Mouse (Mus musculus) MEL (cell line): ENCODE data around the gene Gtsf1. TPM values are rescaled to one million over a fixed set of nuclear protein-coding genes. Genes with fewer than 3 reads are reported as not detected.
A peak's percentile ranks its signal among the peaks of the same experiment; 100 is the strongest.

Source experiments
- DNase-seq: peaks from one replicate; pipeline ENCODE4 v3.0.0; 2011; ENCODE audit warnings: low read depth, low spot score
- H3K27ac ChIP-seq: 2 replicates; pipeline ENCODE4 v1.5.1; 2012; ENCODE audit warnings: low read depth, mild to moderate bottlenecking, control low read depth, low read length, moderate library complexity; ENCODE audit not compliant: control insufficient read depth
- H3K27me3 ChIP-seq, 2 experiments: fragments of 150-350 bp in 1 of 2; sonication (generic) in 1 of 2; 2 replicates each; pipeline ENCODE4 v1.6.1; 2012; ENCODE audit warnings: low read length in 2 of 2, mild to moderate bottlenecking in 2 of 2, improper control_type of control experiment in 1 of 2, moderate library complexity in 1 of 2; ENCODE audit not compliant: insufficient read depth in 2 of 2, control insufficient read depth in 1 of 2
- H3K36me3 ChIP-seq, 2 experiments: 2 replicates each; pipeline ENCODE4 v1.6.1; 2012 to 2014; ENCODE audit warnings: low read length in 2 of 2, improper control_type of control experiment in 1 of 2, inconsistent platforms in 1 of 2, mild to moderate bottlenecking in 1 of 2; ENCODE audit not compliant: insufficient read depth in 2 of 2, control insufficient read depth in 1 of 2
- H3K4me1 ChIP-seq, 2 experiments: fragments of 150-350 bp in 1 of 2; sonication (generic) in 1 of 2; 2 replicates each; pipeline ENCODE4 v1.6.1; 2012; ENCODE audit warnings: low read length in 2 of 2, improper control_type of control experiment in 1 of 2, mild to moderate bottlenecking in 1 of 2; ENCODE audit not compliant: insufficient read depth in 2 of 2, control insufficient read depth in 1 of 2
- H3K4me3 ChIP-seq, 2 experiments: fragments of 150-350 bp in 1 of 2; sonication (generic) in 1 of 2; 2 replicates each; pipeline ENCODE4 v1.5.1; 2012; ENCODE audit warnings: low read depth in 2 of 2, low read length in 2 of 2, mild to moderate bottlenecking in 2 of 2, moderate library complexity in 2 of 2, control low read depth in 1 of 2, improper control_type of control experiment in 1 of 2; ENCODE audit not compliant: control insufficient read depth in 1 of 2, insufficient read depth in 1 of 2
- H3K79me2 ChIP-seq: 2 replicates; pipeline ENCODE4 v1.6.1; 2012; ENCODE audit warnings: mild to moderate bottlenecking, low read length, moderate library complexity; ENCODE audit not compliant: control insufficient read depth, poor library complexity, insufficient read depth
- H3K9ac ChIP-seq: 2 replicates; pipeline ENCODE4 v1.6.1; 2012; ENCODE audit warnings: low read depth, mild to moderate bottlenecking, control low read depth, low read length, moderate library complexity; ENCODE audit not compliant: control insufficient read depth, poor library complexity, severe bottlenecking
- H3K9me3 ChIP-seq: fragments of 150-350 bp; sonication (generic); replicated peaks from 2 replicates; pipeline ENCODE4 v1.6.1; 2012; ENCODE audit warnings: mild to moderate bottlenecking, low read length, improper control_type of control experiment, moderate library complexity; ENCODE audit not compliant: insufficient read depth
- CHD1 ChIP-seq: IDR thresholded peaks from 2 replicates; pipeline ENCODE4 v1.6.1; 2012; ENCODE audit warnings: low read depth, mild to moderate bottlenecking, inconsistent platforms, low read length, improper control_type of control experiment
- CHD2 ChIP-seq: IDR thresholded peaks from 2 replicates; pipeline ENCODE4 v1.6.1; 2011; ENCODE audit warnings: low read length, improper control_type of control experiment
- E2F4 ChIP-seq: IDR thresholded peaks from 2 replicates; pipeline ENCODE4 v1.6.1; 2011; ENCODE audit warnings: low read depth, low read length, improper control_type of control experiment, borderline replicate concordance
- EP300 ChIP-seq, 2 experiments: IDR thresholded peaks; 2 replicates each; pipeline ENCODE4 v1.6.1; 2011; ENCODE audit warnings: improper control_type of control experiment in 2 of 2, low read length in 2 of 2, low read depth in 1 of 2, mild to moderate bottlenecking in 1 of 2
- ETS1 ChIP-seq: IDR thresholded peaks from 2 replicates; pipeline ENCODE4 v1.6.1; 2012; ENCODE audit warnings: low read depth, mild to moderate bottlenecking, inconsistent platforms, low read length, improper control_type of control experiment, moderate library complexity
- GABPA ChIP-seq: IDR thresholded peaks from 2 replicates; pipeline ENCODE4 v1.6.1; 2012; ENCODE audit warnings: low read depth, mild to moderate bottlenecking, inconsistent platforms, low read length, improper control_type of control experiment, moderate library complexity
- JUND ChIP-seq: IDR thresholded peaks from 2 replicates; pipeline ENCODE4 v1.6.1; 2011; ENCODE audit warnings: low read depth, mild to moderate bottlenecking, improper control_type of control experiment, low read length
- KAT2A ChIP-seq: conservative IDR thresholded peaks from 2 replicates; pipeline ENCODE4 v1.6.1; 2012; ENCODE audit warnings: low read depth, low read length, improper control_type of control experiment, inconsistent platforms
- MAFK ChIP-seq: IDR thresholded peaks from 2 replicates; pipeline ENCODE4 v1.6.1; 2011; ENCODE audit warnings: low read depth, mild to moderate bottlenecking, low read length, improper control_type of control experiment, borderline replicate concordance
- MAX ChIP-seq: IDR thresholded peaks from 2 replicates; pipeline ENCODE4 v1.6.1; 2011; ENCODE audit warnings: low read length, improper control_type of control experiment
- MYB ChIP-seq: IDR thresholded peaks from 2 replicates; pipeline ENCODE4 v1.6.1; 2011; ENCODE audit warnings: mild to moderate bottlenecking, low read depth, low read length, improper control_type of control experiment
- MYC ChIP-seq: IDR thresholded peaks from 2 replicates; pipeline ENCODE4 v1.6.1; 2011; ENCODE audit warnings: low read depth, mild to moderate bottlenecking, low read length, improper control_type of control experiment, moderate library complexity
- NRF1 ChIP-seq: IDR thresholded peaks from 2 replicates; pipeline ENCODE4 v1.6.1; 2014; ENCODE audit warnings: low read depth, mild to moderate bottlenecking, inconsistent platforms, low read length, improper control_type of control experiment, moderate library complexity; ENCODE audit not compliant: poor library complexity, insufficient read depth, severe bottlenecking
- POLR2A ChIP-seq, 2 experiments: IDR thresholded peaks; 2 replicates each; pipeline ENCODE4 v1.6.1; 2011 to 2012; ENCODE audit warnings: low read length in 2 of 2, mild to moderate bottlenecking in 2 of 2, control low read depth in 1 of 2, improper control_type of control experiment in 1 of 2, low read depth in 1 of 2, moderate library complexity in 1 of 2; ENCODE audit not compliant: control insufficient read depth in 1 of 2, insufficient read depth in 1 of 2, poor library complexity in 1 of 2
- POLR2AphosphoS5 ChIP-seq: IDR thresholded peaks from 2 replicates; pipeline ENCODE4 v1.6.1; 2012; ENCODE audit warnings: low read depth, borderline replicate concordance, mild to moderate bottlenecking, inconsistent platforms, low read length, moderate library complexity, mixed read lengths
- RAD21 ChIP-seq: IDR thresholded peaks from 2 replicates; pipeline ENCODE4 v1.6.1; 2011; ENCODE audit warnings: mild to moderate bottlenecking, low read depth, low read length, improper control_type of control experiment
- SIN3A ChIP-seq: IDR thresholded peaks from 2 replicates; pipeline ENCODE4 v1.6.1; 2012; ENCODE audit warnings: low read length, improper control_type of control experiment, inconsistent platforms
- TAL1 ChIP-seq: IDR thresholded peaks from 2 replicates; pipeline ENCODE4 v1.6.1; 2012; ENCODE audit warnings: mild to moderate bottlenecking, inconsistent platforms, low read length, moderate library complexity, mixed read lengths
- TBP ChIP-seq: IDR thresholded peaks from 2 replicates; pipeline ENCODE4 v1.8.0; 2011; ENCODE audit warnings: low read depth, low read length, improper control_type of control experiment
- TCF12 ChIP-seq: IDR thresholded peaks from 2 replicates; pipeline ENCODE4 v1.6.1; 2014; ENCODE audit warnings: low read depth, mild to moderate bottlenecking, inconsistent platforms, low read length, improper control_type of control experiment, moderate library complexity
- USF1 ChIP-seq: IDR thresholded peaks from 2 replicates; pipeline ENCODE4 v1.6.1; 2014; ENCODE audit warnings: low read depth, mild to moderate bottlenecking, inconsistent platforms, low read length, improper control_type of control experiment, moderate library complexity
- USF2 ChIP-seq, 2 experiments: IDR thresholded peaks; 2 replicates each; pipeline ENCODE4 v1.6.1; 2011 to 2012; ENCODE audit warnings: improper control_type of control experiment in 2 of 2, low read length in 2 of 2, borderline replicate concordance in 1 of 2, inconsistent platforms in 1 of 2, low read depth in 1 of 2, mild to moderate bottlenecking in 1 of 2; ENCODE audit not compliant: insufficient read depth in 1 of 2
- ZMIZ1 ChIP-seq: IDR thresholded peaks from 2 replicates; pipeline ENCODE4 v1.6.1; 2012; ENCODE audit warnings: low read depth, mild to moderate bottlenecking, inconsistent platforms, low read length, improper control_type of control experiment, moderate library complexity
- ZNF384 ChIP-seq: IDR thresholded peaks from 2 replicates; pipeline ENCODE4 v1.6.1; 2012; ENCODE audit warnings: low read depth, mild to moderate bottlenecking, inconsistent platforms, low read length, improper control_type of control experiment
- polyA plus RNA-seq, 2 experiments: library from polyadenylated mRNA; stranded (reverse) in 1 of 2; unstranded in 1 of 2; fragments of >175 nt in 1 of 2; fragments of >200 nt in 1 of 2; gene quantifications; 2 replicates each; pipeline versions ENCODE4 v1.2.1 to v1.2.4; 2012; ENCODE audit warnings: low replicate concordance in 2 of 2, low read depth in 1 of 2; ENCODE audit not compliant: insufficient read length in 2 of 2, insufficient read depth in 1 of 2, missing spikeins in 1 of 2
- total RNA-seq: library from RNA; depleted of rRNA; stranded (reverse); fragments of 300-350 nt; gene quantifications from 2 replicates; pipeline ENCODE4 v1.2.3, GENCODE M21; 2012

Gtsf1 gene
- total and polyA plus RNA-seq, 3 experiments = 0.15 TPM; not detected in 2

- no peak for TF ChIP-seq TAL1
- TF ChIP-seq MYB = no peak
- TF ChIP-seq ZNF384 = peak; percentile 95
- TF ChIP-seq POLR2A (IDR thresholded peaks at IDR 0.05; ENCODE audit: control insufficient read depth in 1 of 2, insufficient read depth in 1 of 2, low read depth in 1 of 2, low read length in 2 of 2, poor library complexity in 1 of 2) = no peak
- no peak for TF ChIP-seq JUND
- no peak for TF ChIP-seq POLR2AphosphoS5
- no peak for TF ChIP-seq ETS1
- TF ChIP-seq MAX = no peak
- no peak for TF ChIP-seq SIN3A
- TF ChIP-seq ZMIZ1 = no peak
- peak; percentile 53 for TF ChIP-seq RAD21
- TF ChIP-seq MYC = no peak
- no peak for TF ChIP-seq MAFK
- TF ChIP-seq GABPA = no peak
- TF ChIP-seq NRF1 = no peak
- TF ChIP-seq E2F4 = no peak
- no peak for TF ChIP-seq TBP
- no peak for TF ChIP-seq USF2 (IDR thresholded peaks at IDR 0.05; ENCODE audit: borderline replicate concordance in 1 of 2, insufficient read depth in 1 of 2, low read depth in 1 of 2, low read length in 2 of 2)
- no peak for TF ChIP-seq KAT2A
- TF ChIP-seq CHD1 = no peak
Observed at GRCm38 (mm10) chr15:103388556-103389145, 41.6 kb downstream of the Gtsf1 start (continued).

GRCm38 (mm10) chr15:103383771-103384488 lies 46.3 kb downstream of the Gtsf1 start:
- H3K36me3 ChIP-seq = no peaks in the 10 kb centered on the region; a peak in 1 of 4 replicates
- peaks cover 0 to 3% of the 10 kb centered on the region in 2 experiments; a peak in 1 of 4 replicates for H3K4me1 ChIP-seq
- TF ChIP-seq ETS1 (no peak), RAD21 (no peak), TCF12 (no peak), EP300 (IDR thresholded peaks at IDR 0.05; ENCODE audit: low read depth in 1 of 2, low read length in 2 of 2) (no peak), MAFK (no peak), USF1 (no peak), USF2 (IDR thresholded peaks at IDR 0.05; ENCODE audit: borderline replicate concordance in 1 of 2, insufficient read depth in 1 of 2, low read depth in 1 of 2, low read length in 2 of 2) (no peak), ZNF384 (no peak), CHD2 (no peak)
- no peaks in the 10 kb centered on the region for H3K27me3 ChIP-seq
- DNase-seq = no peak
- no peak overlapping the region for H3K9ac ChIP-seq
- no peaks in the 10 kb centered on the region for H3K79me2 ChIP-seq
- no peaks in the 10 kb centered on the region for H3K9me3 ChIP-seq
- no peak overlapping the region for H3K4me3 ChIP-seq
- no peak overlapping the region for H3K27ac ChIP-seq
